Mouse (Mus musculus) lung, adult 2 months (tissue): ENCODE data around the gene Sgtb.

ENCODE experiments used
- CTCF ChIP-seq: fragments of 200-500 bp; IDR thresholded peaks from 2 replicates; pipeline ENCODE4 v1.5.1; 2011; ENCODE audit warnings: mild to moderate bottlenecking, low read length, control low read depth; ENCODE audit not compliant: insufficient read depth
- POLR2A ChIP-seq: fragments of 200-500 bp; IDR thresholded peaks from 2 replicates; pipeline ENCODE4 v1.6.1; 2011; ENCODE audit warnings: low read depth, mild to moderate bottlenecking, control low read depth, low read length, borderline replicate concordance; ENCODE audit errors: extremely low read depth

DNA sequence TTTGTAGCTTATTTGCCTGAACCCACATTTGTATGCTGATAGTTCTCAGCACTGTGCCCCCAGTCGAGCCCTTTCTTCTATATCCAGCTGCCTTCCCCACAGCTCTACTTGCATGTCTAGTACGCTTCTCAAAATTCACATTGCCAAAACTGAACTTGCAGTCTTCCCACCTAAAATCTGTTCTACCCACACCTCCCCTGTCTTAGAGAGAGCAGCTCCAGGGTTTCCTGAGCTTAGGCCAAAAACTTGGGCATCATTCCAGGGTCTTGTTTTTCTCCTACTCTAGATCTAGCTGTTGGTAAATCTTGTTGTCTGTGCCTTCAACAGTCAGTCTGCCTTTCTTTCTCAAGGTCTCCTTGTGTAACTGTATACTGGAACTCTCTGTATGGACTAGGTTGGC, 5.3 kb downstream of the Sgtb start:
- TF ChIP-seq CTCF (no peak), POLR2A (no peak)
